Mouse (Mus musculus): ENCODE measurements at regions not wholly inside any gene's neighbourhood (a gene's known extent, or its start where the extent isn't known, plus 50 kb on each side); places are given as distances from the start of the nearest gene placed in this dataset.

GRCm38 (mm10) chr19:14247979-14248378 is 334.6 kb downstream of the Olfr1505 start:
- TF ChIP-seq POLR2A (IDR thresholded peaks at IDR 0.05; ENCODE audit: low read depth, low read length) (no peak), CTCF (IDR thresholded peaks at IDR 0.05; ENCODE audit: borderline replicate concordance, insufficient read depth, low read length) (no peak)
- Histone ChIP-seq H3K27ac (ENCODE audit: insufficient read depth, low read length) (no peak overlapping the region), H3K4me3 (ENCODE audit: insufficient read depth, low read length) (no peak overlapping the region), H3K4me1 (ENCODE audit: control insufficient read depth, insufficient read depth, low read length) (no peaks in the 10 kb centered on the region)

GRCm38 (mm10) chr19:14258621-14259051 is 339.2 kb downstream of the Tle4 start:
- TF ChIP-seq POLR2A (IDR thresholded peaks at IDR 0.05; ENCODE audit: low read depth, low read length) (no peak), CTCF (IDR thresholded peaks at IDR 0.05; ENCODE audit: borderline replicate concordance, insufficient read depth, low read length) (no peak)
- Histone ChIP-seq H3K4me1 (ENCODE audit: control insufficient read depth, insufficient read depth, low read length) (no peaks in the 10 kb centered on the region), H3K27ac (ENCODE audit: insufficient read depth, low read length) (no peak overlapping the region), H3K4me3 (ENCODE audit: insufficient read depth, low read length) (no peak overlapping the region)

- TF ChIP-seq CTCF (IDR thresholded peaks at IDR 0.05; ENCODE audit: borderline replicate concordance, insufficient read depth, low read length) = no peak
- no peak for TF ChIP-seq POLR2A (IDR thresholded peaks at IDR 0.05; ENCODE audit: low read depth, low read length)
- H3K4me3 ChIP-seq (ENCODE audit: insufficient read depth, low read length) = no peak overlapping the region
- H3K4me1 ChIP-seq (ENCODE audit: control insufficient read depth, insufficient read depth, low read length) = no peaks in the 10 kb centered on the region
- H3K27ac ChIP-seq (ENCODE audit: insufficient read depth, low read length) = no peak overlapping the region
These were observed 338.6 kb downstream of the Tle4 start for GRCm38 (mm10) chr19:14259223-14259622.

DNA sequence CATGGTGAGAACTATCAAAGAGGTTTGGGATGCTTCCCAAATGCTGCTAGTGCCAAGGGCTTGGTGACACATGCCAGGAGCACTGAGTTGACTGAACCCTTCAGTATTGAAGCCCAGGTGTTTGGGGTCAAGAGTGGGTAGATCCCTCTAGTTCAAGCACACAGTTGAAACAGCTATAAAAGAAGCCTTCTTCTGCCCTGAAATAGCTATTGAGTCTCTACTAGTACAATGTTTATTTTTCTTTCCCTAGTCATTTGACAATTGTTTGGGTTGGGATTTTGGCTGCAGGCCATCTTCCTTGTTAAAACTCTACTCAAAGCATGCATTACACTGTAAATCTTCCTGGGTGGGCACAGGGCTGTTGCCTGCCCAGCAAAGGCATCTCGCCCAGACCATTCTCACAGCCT is 308.5 kb downstream of the Tle4 start:
- Histone ChIP-seq H3K4me3 (ENCODE audit: insufficient read depth, low read length) (no peak overlapping the region), H3K4me1 (ENCODE audit: control insufficient read depth, insufficient read depth, low read length) (no peaks in the 10 kb centered on the region), H3K27ac (ENCODE audit: insufficient read depth, low read length) (no peak overlapping the region)
- TF ChIP-seq POLR2A (IDR thresholded peaks at IDR 0.05; ENCODE audit: low read depth, low read length) = no peak
- no peak for TF ChIP-seq CTCF (IDR thresholded peaks at IDR 0.05; ENCODE audit: borderline replicate concordance, insufficient read depth, low read length)

DNA sequence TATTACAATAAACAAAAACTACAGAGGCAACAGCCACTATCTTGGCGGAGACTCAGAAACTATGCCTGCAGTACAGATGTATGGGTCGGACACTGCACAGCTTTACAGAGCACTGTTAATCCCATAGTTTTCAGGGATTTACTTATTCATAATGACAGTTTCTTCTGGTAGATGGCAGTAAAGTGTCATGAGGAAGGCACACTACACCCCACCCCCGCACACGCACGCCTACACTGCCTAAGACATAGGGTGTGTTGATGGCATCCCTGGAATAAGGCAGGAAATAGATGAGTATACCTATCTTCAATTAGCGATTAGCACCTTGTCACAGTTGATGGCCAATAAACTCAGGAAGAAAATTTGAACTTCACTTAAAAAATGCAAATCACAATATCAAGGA is 306.9 kb downstream of the Tle4 start:
- TF ChIP-seq CTCF (IDR thresholded peaks at IDR 0.05; ENCODE audit: borderline replicate concordance, insufficient read depth, low read length) = no peak
- TF ChIP-seq POLR2A (IDR thresholded peaks at IDR 0.05; ENCODE audit: low read depth, low read length) = no peak
- Histone ChIP-seq H3K4me3 (ENCODE audit: insufficient read depth, low read length) (no peak overlapping the region), H3K4me1 (ENCODE audit: control insufficient read depth, insufficient read depth, low read length) (no peaks in the 10 kb centered on the region), H3K27ac (ENCODE audit: insufficient read depth, low read length) (no peak overlapping the region)

GRCm38 (mm10) chr19:14293172-14293571 is 304.7 kb downstream of the Tle4 start:
- H3K4me3 ChIP-seq (ENCODE audit: insufficient read depth, low read length) = no peak overlapping the region
- TF ChIP-seq POLR2A (IDR thresholded peaks at IDR 0.05; ENCODE audit: low read depth, low read length) (no peak), CTCF (IDR thresholded peaks at IDR 0.05; ENCODE audit: borderline replicate concordance, insufficient read depth, low read length) (no peak)
- no peaks in the 10 kb centered on the region for H3K4me1 ChIP-seq (ENCODE audit: control insufficient read depth, insufficient read depth, low read length)
- no peak overlapping the region for H3K27ac ChIP-seq (ENCODE audit: insufficient read depth, low read length)

GRCm38 (mm10) chr19:14301176-14301943 is 296.5 kb downstream of the Tle4 start:
- no peak for TF ChIP-seq CTCF (IDR thresholded peaks at IDR 0.05; ENCODE audit: borderline replicate concordance, insufficient read depth, low read length)
- TF ChIP-seq POLR2A (IDR thresholded peaks at IDR 0.05; ENCODE audit: low read depth, low read length) = no peak
- Histone ChIP-seq H3K4me3 (ENCODE audit: insufficient read depth, low read length) (no peak overlapping the region), H3K27ac (ENCODE audit: insufficient read depth, low read length) (no peak overlapping the region), H3K4me1 (ENCODE audit: control insufficient read depth, insufficient read depth, low read length) (no peaks in the 10 kb centered on the region)

- no peak overlapping the region for H3K4me3 ChIP-seq (ENCODE audit: insufficient read depth, low read length)
- no peak for TF ChIP-seq CTCF (IDR thresholded peaks at IDR 0.05; ENCODE audit: borderline replicate concordance, insufficient read depth, low read length)
- no peak for TF ChIP-seq POLR2A (IDR thresholded peaks at IDR 0.05; ENCODE audit: low read depth, low read length)
- no peaks in the 10 kb centered on the region for H3K4me1 ChIP-seq (ENCODE audit: control insufficient read depth, insufficient read depth, low read length)
These were observed 283.6 kb downstream of the Tle4 start for GRCm38 (mm10) chr19:14314301-14314700.

DNA sequence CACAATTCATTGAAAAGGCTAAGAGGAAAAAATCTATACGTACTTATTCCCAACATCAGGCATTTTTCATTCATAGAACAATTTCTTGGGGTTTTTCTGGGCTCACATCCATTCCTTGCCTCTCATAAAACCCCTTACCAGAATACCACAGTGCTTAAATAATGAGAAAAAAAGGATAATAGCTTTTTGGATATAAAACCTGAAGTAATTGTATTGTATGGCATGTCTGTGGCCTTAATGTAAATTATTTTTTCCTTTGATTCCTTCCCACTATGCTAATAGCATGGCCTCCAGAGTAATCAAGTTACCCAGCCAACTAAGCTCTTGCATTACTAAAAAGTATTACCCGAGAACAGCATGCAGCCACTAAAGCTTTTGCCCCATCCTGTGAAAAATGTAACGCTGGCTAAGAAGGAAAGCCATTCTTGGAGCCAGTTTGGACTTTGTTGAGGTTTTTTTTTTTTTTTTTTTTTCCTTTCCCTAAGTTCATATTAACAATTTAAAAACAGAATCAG is 278.1 kb downstream of the Tle4 start:
- no peak for TF ChIP-seq CTCF (IDR thresholded peaks at IDR 0.05; ENCODE audit: borderline replicate concordance, insufficient read depth, low read length)
- no peak for TF ChIP-seq POLR2A (IDR thresholded peaks at IDR 0.05; ENCODE audit: low read depth, low read length)
- H3K4me1 ChIP-seq (ENCODE audit: control insufficient read depth, insufficient read depth, low read length) = no peaks in the 10 kb centered on the region
- no peak overlapping the region for H3K4me3 ChIP-seq (ENCODE audit: insufficient read depth, low read length)
- no peak overlapping the region for H3K27ac ChIP-seq (ENCODE audit: insufficient read depth, low read length)

More at GRCm38 (mm10) chr19:14314301-14314700, 283.6 kb downstream of the Tle4 start:
- no peak overlapping the region for H3K27ac ChIP-seq (ENCODE audit: insufficient read depth, low read length)

- Histone ChIP-seq H3K4me3 (ENCODE audit: insufficient read depth, low read length) (no peak overlapping the region), H3K27ac (ENCODE audit: insufficient read depth, low read length) (no peak overlapping the region), H3K4me1 (ENCODE audit: control insufficient read depth, insufficient read depth, low read length) (no peaks in the 10 kb centered on the region)
- TF ChIP-seq CTCF (IDR thresholded peaks at IDR 0.05; ENCODE audit: borderline replicate concordance, insufficient read depth, low read length) (no peak), POLR2A (IDR thresholded peaks at IDR 0.05; ENCODE audit: low read depth, low read length) (no peak)
These were observed 272.3 kb downstream of the Tle4 start for GRCm38 (mm10) chr19:14325353-14326052.
